Mouse (Mus musculus) thymus, adult 2 months (tissue): ENCODE measurements around the gene Kndc1.

Experiments
- CTCF ChIP-seq: fragments of 200-500 bp; IDR thresholded peaks from 2 replicates; pipeline ENCODE4 v1.5.1; 2012; ENCODE audit warnings: mild to moderate bottlenecking, control low read depth, low read length, moderate library complexity, borderline replicate concordance; ENCODE audit not compliant: control insufficient read depth, poor library complexity, insufficient read depth; ENCODE audit errors: extremely low read depth
- POLR2A ChIP-seq: fragments of 200-500 bp; IDR thresholded peaks from 2 replicates; pipeline ENCODE4 v1.6.1; 2012; ENCODE audit warnings: mild to moderate bottlenecking, low read length, control low read depth, moderate library complexity; ENCODE audit not compliant: control insufficient read depth, poor library complexity, insufficient read depth; ENCODE audit errors: extremely low read depth

DNA sequence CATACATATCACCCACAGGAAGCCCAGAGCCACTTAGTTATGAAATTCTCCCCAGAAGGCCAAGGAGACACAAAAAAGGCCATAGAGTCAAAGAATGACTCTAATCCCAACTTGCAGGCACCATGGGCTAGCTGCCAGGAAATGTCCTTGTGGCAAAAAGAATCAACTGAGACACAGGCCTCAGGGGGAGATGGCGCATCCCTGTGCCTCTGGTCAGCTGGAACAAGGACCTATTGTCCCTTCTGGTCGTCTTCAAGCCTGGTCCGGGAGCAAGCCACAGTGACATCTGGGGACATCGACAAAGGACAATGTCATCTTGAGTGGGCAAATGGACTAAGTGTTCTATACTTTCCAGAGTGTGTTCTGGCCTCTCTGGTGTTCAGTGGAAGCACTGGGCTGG is 11.0 kb upstream of the Kndc1 start:
- TF ChIP-seq POLR2A (no peak), CTCF (no peak)
